Mouse (Mus musculus) myocyte (in vitro differentiated cells): ENCODE data around the gene Iqgap2. TPM values are rescaled to one million over a fixed set of nuclear protein-coding genes. Genes with fewer than 3 reads are reported as not detected.

ENCODE experiments used
- H3K27me3 ChIP-seq: one replicate; pipeline ENCODE4 v1.6.1; 2011; ENCODE audit not compliant: control insufficient read depth, insufficient read depth, insufficient read length
- H3K36me3 ChIP-seq: one replicate; pipeline ENCODE4 v1.6.1; 2011; ENCODE audit not compliant: control insufficient read depth, insufficient read depth
- H3K4me2 ChIP-seq: one replicate; pipeline ENCODE4 v1.6.1; 2011; ENCODE audit warnings: low read depth, control low read depth
- H3K4me3 ChIP-seq: one replicate; pipeline ENCODE4 v1.5.1; 2011; ENCODE audit warnings: mild to moderate bottlenecking, control low read depth, moderate library complexity
- H3K79me2 ChIP-seq: one replicate; pipeline ENCODE4 v1.6.1; 2011; ENCODE audit not compliant: control insufficient read depth, insufficient read depth
- H3ac ChIP-seq: one replicate; pipeline ENCODE4 v1.6.1; 2011; ENCODE audit not compliant: control insufficient read depth, insufficient read length
- CEBPB ChIP-seq: IDR thresholded peaks from 2 replicates; pipeline ENCODE4 v1.6.1; 2011; ENCODE audit warnings: mild to moderate bottlenecking, moderate library complexity; ENCODE audit not compliant: poor library complexity, insufficient read depth, severe bottlenecking
- E2F4 ChIP-seq: IDR thresholded peaks from one replicate; pipeline ENCODE4 v1.6.1; 2011; ENCODE audit warnings: mild to moderate bottlenecking, control low read depth, moderate library complexity; ENCODE audit not compliant: insufficient read depth
- MAX ChIP-seq: IDR thresholded peaks from one replicate; pipeline ENCODE4 v1.6.1; 2011; ENCODE audit warnings: low read depth, mild to moderate bottlenecking, control low read depth
- MYOD1 ChIP-seq, 3 experiments: IDR thresholded peaks; one replicate each; pipeline ENCODE4 v1.6.1; 2011; ENCODE audit warnings: control low read depth in 2 of 3, low read depth in 2 of 3, mild to moderate bottlenecking in 2 of 3, moderate library complexity in 1 of 3; ENCODE audit not compliant: insufficient read length in 2 of 3, control insufficient read depth in 1 of 3
- MYOG ChIP-seq, 3 experiments: IDR thresholded peaks; one replicate each; pipeline ENCODE4 v1.6.1; 2011; ENCODE audit warnings: control low read depth in 2 of 3, low read depth in 2 of 3, mild to moderate bottlenecking in 2 of 3; ENCODE audit not compliant: insufficient read length in 2 of 3, control insufficient read depth in 1 of 3, insufficient read depth in 1 of 3
- POLR2A ChIP-seq: IDR thresholded peaks from one replicate; pipeline ENCODE4 v1.6.1; 2011; ENCODE audit warnings: low read depth, mild to moderate bottlenecking, control low read depth, moderate library complexity; ENCODE audit not compliant: insufficient read length
- POLR2AphosphoS2 ChIP-seq: IDR thresholded peaks from one replicate; pipeline ENCODE4 v1.6.1; 2011; ENCODE audit warnings: low read depth, control low read depth; ENCODE audit not compliant: insufficient read length
- REST ChIP-seq: IDR thresholded peaks from one replicate; pipeline ENCODE4 v1.6.1; 2011; ENCODE audit warnings: mild to moderate bottlenecking, control low read depth, moderate library complexity; ENCODE audit not compliant: insufficient read depth, insufficient read length
- SRF ChIP-seq: IDR thresholded peaks from one replicate; pipeline ENCODE4 v1.6.1; 2011; ENCODE audit warnings: low read depth; ENCODE audit not compliant: control insufficient read depth, insufficient read length
- TCF12 ChIP-seq: IDR thresholded peaks from one replicate; pipeline ENCODE4 v1.6.1; 2011; ENCODE audit warnings: mild to moderate bottlenecking, control low read depth; ENCODE audit not compliant: poor library complexity, insufficient read depth, severe bottlenecking
- TCF3 ChIP-seq: IDR thresholded peaks from one replicate; pipeline ENCODE4 v1.6.1; 2011; ENCODE audit warnings: low read depth, control low read depth; ENCODE audit not compliant: insufficient read length
- USF1 ChIP-seq: IDR thresholded peaks from one replicate; pipeline ENCODE4 v1.6.1; 2011; ENCODE audit warnings: low read depth, mild to moderate bottlenecking, control low read depth, moderate library complexity
- polyA plus RNA-seq: library from polyadenylated mRNA; unstranded; fragments of >200 nt; fragmentation: generic; extraction: Trizol; gene quantifications from one replicate; pipeline ENCODE4 v1.2.1, GENCODE M21; 2012; ENCODE audit warnings: missing spikeins

The Iqgap2 gene
- polyA plus RNA-seq, 1 experiment: 0.02 TPM

DNA sequence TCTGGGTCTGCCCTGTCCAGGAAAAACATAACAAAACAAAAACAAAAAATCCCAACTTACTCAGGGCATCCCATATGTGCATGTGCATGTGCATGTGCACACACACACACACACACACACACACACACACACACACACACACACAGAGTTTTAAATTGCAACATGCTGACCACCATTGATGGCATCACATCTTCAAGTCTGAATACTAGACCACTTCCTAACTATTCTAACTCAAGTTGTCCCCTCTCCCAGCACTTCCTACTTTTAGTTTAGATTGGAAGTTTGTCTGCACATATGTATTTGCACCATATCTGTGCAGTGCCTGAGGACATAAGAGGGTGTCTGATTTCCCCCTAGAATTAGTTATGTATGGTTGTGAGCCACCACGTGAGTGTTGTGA lies 49.8 kb downstream of the Iqgap2 start:
- Histone ChIP-seq H3K36me3 (no peaks in the 10 kb centered on the region), H3K27me3 (no peaks in the 10 kb centered on the region), H3K4me3 (no peak overlapping the region), H3K79me2 (no peaks in the 10 kb centered on the region), H3ac (no peak overlapping the region), H3K4me2 (no peak overlapping the region)
- no peak for TF ChIP-seq POLR2AphosphoS2
- TF ChIP-seq POLR2A: no peak
- TF ChIP-seq SRF: no peak
- no peak for TF ChIP-seq TCF12
- TF ChIP-seq USF1: no peak
- no peak for TF ChIP-seq MYOG (IDR thresholded peaks at IDR 0.05; ENCODE audit: control insufficient read depth in 1 of 3, insufficient read depth in 1 of 3, insufficient read length in 2 of 3, low read depth in 2 of 3)
- TF ChIP-seq CEBPB: no peak
- TF ChIP-seq MYOD1 (IDR thresholded peaks at IDR 0.05; ENCODE audit: control insufficient read depth in 1 of 3, insufficient read length in 2 of 3, low read depth in 2 of 3): no peak

DNA sequence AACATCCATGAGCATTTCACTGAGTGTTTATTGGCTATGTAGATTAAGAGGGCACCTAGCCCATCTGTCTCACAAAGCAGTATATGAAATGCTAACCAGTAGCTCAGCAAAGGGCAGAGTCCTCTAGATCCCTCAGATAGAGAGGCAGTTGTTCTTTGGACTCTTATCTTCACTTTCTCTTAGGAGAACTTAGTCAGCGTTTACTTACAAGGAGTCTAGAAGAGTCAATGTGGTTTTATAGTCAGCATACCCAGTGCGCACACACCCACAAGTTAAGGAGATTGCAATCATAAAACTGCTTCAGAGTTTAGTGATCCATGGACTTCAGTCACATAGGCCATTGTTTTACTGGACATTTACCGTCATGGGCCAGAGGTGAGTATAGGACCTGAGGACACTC lies 54.8 kb downstream of the Iqgap2 start:
- TF ChIP-seq E2F4 (no peak), MYOG (IDR thresholded peaks at IDR 0.05; ENCODE audit: control insufficient read depth in 1 of 3, insufficient read depth in 1 of 3, insufficient read length in 2 of 3, low read depth in 2 of 3) (no peak), MYOD1 (IDR thresholded peaks at IDR 0.05; ENCODE audit: control insufficient read depth in 1 of 3, insufficient read length in 2 of 3, low read depth in 2 of 3) (no peak), SRF (no peak), CEBPB (no peak), REST (no peak), POLR2AphosphoS2 (no peak), POLR2A (no peak), USF1 (no peak), TCF12 (no peak), TCF3 (no peak), MAX (no peak)
- H3K4me2 ChIP-seq: no peak overlapping the region
- no peaks in the 10 kb centered on the region for H3K36me3 ChIP-seq
- H3K4me3 ChIP-seq: no peak overlapping the region
- no peaks in the 10 kb centered on the region for H3K79me2 ChIP-seq
- no peaks in the 10 kb centered on the region for H3K27me3 ChIP-seq
- H3ac ChIP-seq: no peak overlapping the region

DNA sequence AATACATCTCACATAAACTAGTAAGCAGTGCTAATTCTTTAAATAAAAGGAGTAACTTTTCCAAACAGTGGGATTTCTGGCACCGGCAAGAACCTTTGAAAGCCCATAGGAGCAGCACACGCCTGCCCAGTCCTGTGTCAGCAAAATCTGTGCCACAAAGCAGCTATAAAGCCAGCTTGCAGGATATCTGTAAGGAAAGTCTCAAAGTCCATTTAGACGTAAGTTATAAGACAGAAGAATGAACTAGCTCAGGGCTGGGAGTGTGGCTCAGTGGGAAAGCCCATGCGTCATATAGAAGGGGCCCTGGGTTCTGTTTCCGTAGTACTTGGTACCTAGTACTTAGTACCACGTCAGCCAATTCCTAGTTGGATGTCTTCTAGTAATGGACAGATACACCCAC lies 58.2 kb downstream of the Iqgap2 start:
- TF ChIP-seq POLR2AphosphoS2 (no peak), CEBPB (no peak), MYOG (IDR thresholded peaks at IDR 0.05; ENCODE audit: control insufficient read depth in 1 of 3, insufficient read depth in 1 of 3, insufficient read length in 2 of 3, low read depth in 2 of 3) (no peak), MAX (no peak), SRF (no peak), USF1 (no peak), TCF3 (no peak), MYOD1 (IDR thresholded peaks at IDR 0.05; ENCODE audit: control insufficient read depth in 1 of 3, insufficient read length in 2 of 3, low read depth in 2 of 3) (no peak), REST (no peak), TCF12 (no peak), POLR2A (no peak), E2F4 (no peak)
- H3ac ChIP-seq: no peak overlapping the region
- H3K79me2 ChIP-seq: no peaks in the 10 kb centered on the region
- H3K36me3 ChIP-seq: no peaks in the 10 kb centered on the region
- H3K27me3 ChIP-seq: no peaks in the 10 kb centered on the region
- H3K4me3 ChIP-seq: no peak overlapping the region
- no peak overlapping the region for H3K4me2 ChIP-seq

DNA sequence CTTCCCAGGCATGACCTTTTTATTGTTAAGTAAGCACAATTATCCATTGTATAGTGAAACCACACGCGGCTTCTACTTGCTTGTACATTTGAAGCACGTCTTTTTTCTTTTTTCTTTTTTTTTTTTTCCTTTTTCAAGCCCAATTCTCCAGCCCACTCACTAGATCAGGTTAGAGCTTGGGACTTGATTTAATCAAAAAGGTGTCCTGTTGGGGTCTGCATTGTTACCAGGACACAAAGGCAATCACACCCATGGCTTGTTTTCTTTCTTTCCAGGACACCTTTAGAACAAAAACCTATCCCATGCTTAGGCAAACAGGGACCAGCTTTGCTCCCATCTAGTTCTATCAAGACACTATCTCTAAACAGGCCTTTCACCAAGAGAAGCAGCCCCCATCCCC lies 59.0 kb downstream of the Iqgap2 start:
- H3K27me3 ChIP-seq: no peaks in the 10 kb centered on the region
- H3K4me2 ChIP-seq: no peak overlapping the region
- H3ac ChIP-seq: no peak overlapping the region
- H3K4me3 ChIP-seq: no peak overlapping the region
- H3K36me3 ChIP-seq: no peaks in the 10 kb centered on the region
- H3K79me2 ChIP-seq: no peaks in the 10 kb centered on the region
- TF ChIP-seq POLR2AphosphoS2 (no peak), USF1 (no peak), TCF12 (no peak), CEBPB (no peak), POLR2A (no peak), TCF3 (no peak), REST (no peak), MAX (no peak), SRF (no peak), MYOG (IDR thresholded peaks at IDR 0.05; ENCODE audit: control insufficient read depth in 1 of 3, insufficient read depth in 1 of 3, insufficient read length in 2 of 3, low read depth in 2 of 3) (no peak), MYOD1 (IDR thresholded peaks at IDR 0.05; ENCODE audit: control insufficient read depth in 1 of 3, insufficient read length in 2 of 3, low read depth in 2 of 3) (no peak), E2F4 (no peak)
